Mouse (Mus musculus) stomach, embryonic 15.5 days (tissue): ENCODE measurements at regions not wholly inside any gene's neighbourhood (a gene's known extent, or its start where the extent isn't known, plus 50 kb on each side); places are given as distances from the start of the nearest gene placed in this dataset.

Experiments used
- ATAC-seq: fragments of 200-750 bp; cut with Nextera tagmentation; 2 replicates; pipeline ENCODE4 v1.8.0; 2017; ENCODE audit warnings: low read depth, moderate number of reproducible peaks, moderate TSS enrichment; ENCODE audit not compliant: insufficient read depth, low FRiP score
- H3K27ac ChIP-seq: fragments of 300-500 bp; sonication (generic); 2 replicates; pipeline ENCODE4 v1.5.1; 2015; ENCODE audit warnings: mild to moderate bottlenecking, inconsistent platforms
- H3K27me3 ChIP-seq: fragments of 300-500 bp; sonication (generic); replicated peaks from 2 replicates; pipeline ENCODE4 v1.6.1; 2015; ENCODE audit warnings: inconsistent platforms
- H3K36me3 ChIP-seq: fragments of 300-500 bp; sonication (generic); 2 replicates; pipeline ENCODE4 v1.6.1; 2015; ENCODE audit warnings: inconsistent platforms
- H3K4me1 ChIP-seq: fragments of 300-500 bp; sonication (generic); 2 replicates; pipeline ENCODE4 v1.6.1; 2015; ENCODE audit warnings: inconsistent platforms
- H3K4me2 ChIP-seq: fragments of 300-500 bp; sonication (generic); 2 replicates; pipeline ENCODE4 v1.6.1; 2015; ENCODE audit warnings: mild to moderate bottlenecking, inconsistent platforms
- H3K4me3 ChIP-seq: fragments of 300-500 bp; sonication (generic); replicated peaks from 2 replicates; pipeline ENCODE4 v1.5.1; 2015; ENCODE audit warnings: inconsistent platforms
- H3K9ac ChIP-seq: fragments of 300-500 bp; sonication (generic); 2 replicates; pipeline ENCODE4 v1.6.1; 2015; ENCODE audit warnings: inconsistent platforms
- H3K9me3 ChIP-seq: fragments of 300-500 bp; sonication (generic); 2 replicates; pipeline ENCODE4 v1.6.1; 2016; ENCODE audit warnings: inconsistent platforms
- WGBS: fragments of 180-500 bp; shearing (Covaris S2); methylation state at CpG from one replicate; pipeline ENCODE4 v1.1.7; 2015; 5-methylcytosine and 5-hydroxymethylcytosine counted together

DNA sequence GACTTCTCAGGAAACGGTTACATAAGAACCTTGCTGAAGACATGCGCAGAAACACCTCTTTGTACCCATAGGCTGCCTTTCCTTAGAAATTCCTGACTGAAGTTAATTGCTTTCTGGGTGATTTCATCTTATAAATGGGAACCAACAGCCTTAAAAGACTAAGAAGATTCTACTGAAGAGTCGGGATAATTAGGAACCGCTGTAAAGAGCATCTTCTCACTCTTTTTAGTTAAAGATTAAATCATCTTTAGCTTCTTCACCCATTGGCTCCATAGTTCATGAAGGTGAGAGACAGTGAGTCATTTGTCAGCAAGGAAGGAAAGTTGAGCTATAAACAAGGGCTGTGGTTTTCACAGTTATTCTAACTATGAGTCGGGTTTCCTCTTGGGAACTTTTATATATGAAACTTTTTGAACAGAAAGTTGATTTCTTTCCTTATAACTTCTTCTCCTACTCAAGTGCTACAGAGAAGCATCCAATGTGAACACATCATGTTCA is 93.1 kb downstream of the Car2 start:
- Histone ChIP-seq H3K4me2 (no peak overlapping the region), H3K9me3 (no peaks in the 10 kb centered on the region), H3K4me3 (no peak overlapping the region), H3K9ac (no peak overlapping the region), H3K27me3 (no peaks in the 10 kb centered on the region), H3K4me1 (no peaks in the 10 kb centered on the region), H3K36me3 (no peaks in the 10 kb centered on the region), H3K27ac (no peak overlapping the region)
- ATAC-seq, result no peak
- WGBS, result 69% methylated on average over 5 of the region's 5 CpGs

DNA sequence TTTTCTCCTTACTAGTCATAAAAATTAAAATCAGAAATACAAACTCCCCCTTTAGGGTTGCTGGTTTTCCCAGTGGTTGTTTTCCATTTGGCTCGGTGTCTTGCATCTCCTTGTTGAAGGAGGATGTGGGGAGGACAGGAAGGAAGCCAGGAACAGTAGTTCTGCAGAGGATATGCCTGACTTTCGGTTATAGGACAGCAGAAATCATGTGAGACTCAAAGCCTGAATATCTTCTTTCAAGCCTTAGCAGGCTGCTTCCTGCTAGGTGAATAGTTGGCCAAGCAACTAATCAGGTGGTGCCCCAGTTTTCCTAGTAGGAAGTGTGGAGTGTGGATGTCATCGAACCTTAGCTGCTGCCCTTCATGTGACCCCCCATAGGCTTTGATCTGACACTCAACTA is 103.6 kb downstream of the Car2 start:
- Histone ChIP-seq H3K9ac (no peak overlapping the region), H3K4me1 (no peaks in the 10 kb centered on the region), H3K4me2 (no peak overlapping the region), H3K36me3 (no peaks in the 10 kb centered on the region), H3K4me3 (no peak overlapping the region), H3K27ac (no peak overlapping the region), H3K9me3 (no peaks in the 10 kb centered on the region), H3K27me3 (no peaks in the 10 kb centered on the region)
- 69% methylated on average over 3 of the region's 3 CpGs for WGBS
- ATAC-seq, result no peak

GRCm38 (mm10) chr3:14993936-14994335 is 107.9 kb downstream of the Car2 start:
- Histone ChIP-seq H3K9me3 (no peaks in the 10 kb centered on the region), H3K4me1 (no peaks in the 10 kb centered on the region), H3K27ac (no peak overlapping the region), H3K27me3 (no peaks in the 10 kb centered on the region), H3K36me3 (no peaks in the 10 kb centered on the region), H3K4me3 (no peak overlapping the region), H3K9ac (no peak overlapping the region), H3K4me2 (no peak overlapping the region)
- 81% methylated on average over 2 of the region's 2 CpGs for WGBS
- ATAC-seq, result no peak

- Histone ChIP-seq H3K27ac (no peak overlapping the region), H3K4me2 (no peak overlapping the region), H3K4me3 (no peak overlapping the region), H3K4me1 (no peaks in the 10 kb centered on the region), H3K27me3 (no peaks in the 10 kb centered on the region), H3K36me3 (no peaks in the 10 kb centered on the region), H3K9ac (no peak overlapping the region), H3K9me3 (no peaks in the 10 kb centered on the region)
- peak; percentile 35; the same call in 1 of the 2 replicates for ATAC-seq
- 53% methylated on average over 3 of the region's 3 CpGs for WGBS
These were observed 111.2 kb downstream of the Car2 start for GRCm38 (mm10) chr3:14997241-14997640.

DNA sequence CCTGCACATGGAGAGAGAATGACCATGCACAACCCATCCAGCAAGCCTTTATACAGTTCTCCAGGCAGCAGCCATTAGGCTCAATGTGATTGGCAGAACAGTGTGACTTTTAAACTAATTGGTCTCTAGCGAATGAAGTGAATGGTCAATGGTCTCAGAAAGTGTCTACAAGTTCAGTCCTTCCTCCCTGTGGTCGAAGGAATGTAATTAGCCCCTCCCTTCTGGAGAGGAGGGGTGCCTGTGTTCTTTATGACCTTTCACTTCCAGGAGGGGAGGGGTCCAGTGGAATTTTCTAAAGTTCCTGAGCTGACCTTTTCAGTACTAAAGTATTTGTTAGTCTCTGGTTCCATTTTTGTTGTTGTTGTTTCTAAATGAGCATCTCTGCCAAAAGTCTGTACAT is 112.4 kb downstream of the Car2 start:
- Histone ChIP-seq H3K4me1 (no peaks in the 10 kb centered on the region), H3K36me3 (no peaks in the 10 kb centered on the region), H3K27me3 (no peaks in the 10 kb centered on the region), H3K4me3 (no peak overlapping the region), H3K9ac (no peak overlapping the region), H3K27ac (no peak overlapping the region), H3K9me3 (no peaks in the 10 kb centered on the region), H3K4me2 (no peak overlapping the region)
- WGBS, result 61% methylated on average over 2 of the region's 2 CpGs
- no peak for ATAC-seq

DNA sequence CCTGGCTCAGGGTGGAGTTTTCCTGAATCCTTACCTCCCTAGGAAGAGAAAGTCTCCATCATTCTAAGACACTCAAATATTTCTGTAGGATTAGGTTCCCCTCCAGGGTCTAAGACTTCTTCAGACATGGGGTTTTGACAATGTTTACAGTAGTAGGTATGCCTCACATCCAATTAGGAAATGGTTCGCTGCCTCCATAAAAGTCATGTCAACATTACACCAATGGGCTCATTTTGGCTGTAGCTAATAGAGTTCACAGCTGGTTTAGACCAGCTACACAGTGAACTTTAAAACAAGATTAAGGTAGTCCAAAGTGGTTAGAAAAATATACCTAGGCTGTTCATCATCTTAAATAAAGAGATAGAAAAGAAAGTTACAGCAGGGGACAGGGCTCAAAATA is 113.3 kb downstream of the Car2 start:
- no peaks in the 10 kb centered on the region for H3K27me3 ChIP-seq
- H3K4me2 ChIP-seq, result no peak overlapping the region
- no peak overlapping the region for H3K9ac ChIP-seq
- no peaks in the 10 kb centered on the region for H3K4me1 ChIP-seq
- no peak overlapping the region for H3K4me3 ChIP-seq
- WGBS, result 69% methylated on average over 1 of the region's 1 CpGs
- ATAC-seq, result no peak
- H3K27ac ChIP-seq, result no peak overlapping the region
- no peaks in the 10 kb centered on the region for H3K36me3 ChIP-seq
- H3K9me3 ChIP-seq, result no peaks in the 10 kb centered on the region

DNA sequence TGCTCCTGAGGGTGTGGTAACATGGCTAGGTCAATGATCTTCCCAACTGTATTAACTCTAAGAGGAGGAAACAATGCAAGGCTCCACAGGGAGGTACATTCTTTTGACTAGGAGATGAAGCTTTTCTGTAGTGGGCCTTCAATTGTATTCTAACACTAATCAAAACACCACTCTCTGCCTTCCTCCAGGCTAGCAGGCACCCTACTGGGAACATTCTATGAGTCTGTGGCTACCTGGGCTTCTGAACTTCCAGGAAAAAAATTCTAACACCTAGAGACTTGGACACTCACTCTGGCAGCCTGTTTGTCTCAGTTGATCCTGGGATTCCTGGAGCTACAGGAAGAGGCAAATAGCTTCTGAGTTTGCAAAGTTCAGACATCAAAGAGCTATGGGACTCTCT is 113.8 kb downstream of the Car2 start:
- Histone ChIP-seq H3K36me3 (no peaks in the 10 kb centered on the region), H3K9me3 (no peaks in the 10 kb centered on the region), H3K4me2 (no peak overlapping the region), H3K4me1 (no peaks in the 10 kb centered on the region), H3K27me3 (no peaks in the 10 kb centered on the region), H3K4me3 (no peak overlapping the region), H3K27ac (no peak overlapping the region), H3K9ac (no peak overlapping the region)
- no peak for ATAC-seq

- no peaks in the 10 kb centered on the region for H3K36me3 ChIP-seq
- no peak overlapping the region for H3K4me2 ChIP-seq
- H3K4me1 ChIP-seq, result no peaks in the 10 kb centered on the region
- no peaks in the 10 kb centered on the region for H3K27me3 ChIP-seq
- H3K9ac ChIP-seq, result no peak overlapping the region
- no peaks in the 10 kb centered on the region for H3K9me3 ChIP-seq
- H3K4me3 ChIP-seq, result no peak overlapping the region
- no peak overlapping the region for H3K27ac ChIP-seq
- ATAC-seq, result no peak
- WGBS, result 25% methylated on average over 3 of the region's 3 CpGs
These were observed 114.6 kb downstream of the Car2 start for GRCm38 (mm10) chr3:15000657-15001056.

DNA sequence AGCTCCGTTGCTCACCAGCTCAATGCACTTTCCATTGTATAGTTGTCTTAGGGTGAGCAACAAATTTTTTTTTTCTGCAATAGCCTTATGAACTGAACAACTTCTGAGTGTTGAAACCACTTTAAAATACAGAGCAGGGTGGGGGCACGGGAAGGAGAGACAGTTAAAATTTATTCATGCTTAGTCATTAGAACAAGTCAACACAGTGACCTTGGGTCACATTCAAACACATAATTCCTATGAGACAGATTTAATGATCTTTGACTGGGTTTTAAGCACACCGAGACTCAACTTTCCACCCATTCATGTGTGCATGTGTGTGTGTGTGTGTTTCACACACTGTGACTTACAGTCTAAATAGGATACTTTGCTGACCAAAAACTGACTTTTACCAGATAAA is 121.7 kb downstream of the Car2 start:
- no peak overlapping the region for H3K4me3 ChIP-seq
- H3K27ac ChIP-seq, result no peak overlapping the region
- ATAC-seq, result no peak
- no peaks in the 10 kb centered on the region for H3K9me3 ChIP-seq
- H3K27me3 ChIP-seq, result no peaks in the 10 kb centered on the region
- H3K4me1 ChIP-seq, result no peaks in the 10 kb centered on the region
- H3K36me3 ChIP-seq, result no peaks in the 10 kb centered on the region
- H3K4me2 ChIP-seq, result no peak overlapping the region
- no peak overlapping the region for H3K9ac ChIP-seq
- WGBS, result 59% methylated on average over 3 of the region's 3 CpGs

DNA sequence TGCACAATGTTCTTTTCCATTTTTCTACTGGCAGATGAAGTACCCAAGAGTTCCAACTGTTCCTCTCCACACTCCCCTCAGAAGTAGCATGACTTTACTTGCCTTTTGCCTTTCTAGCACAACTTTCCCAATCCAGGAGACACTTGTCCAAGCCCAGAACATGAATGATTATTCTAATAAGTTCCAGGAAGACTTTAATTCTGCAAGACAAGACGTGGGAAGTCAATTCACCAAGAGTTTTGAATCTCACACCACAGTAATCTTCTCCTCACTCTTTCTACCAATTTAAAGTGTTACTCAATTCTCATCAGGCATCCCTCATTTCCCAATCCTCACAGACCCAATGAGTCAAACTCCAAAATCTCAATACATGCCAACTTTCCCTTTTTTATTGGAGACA is 122.4 kb downstream of the Car2 start:
- 69% methylated on average over 1 of the region's 1 CpGs for WGBS
- H3K27me3 ChIP-seq, result no peaks in the 10 kb centered on the region
- H3K4me1 ChIP-seq, result no peaks in the 10 kb centered on the region
- H3K36me3 ChIP-seq, result no peaks in the 10 kb centered on the region
- ATAC-seq, result no peak
- H3K4me3 ChIP-seq, result no peak overlapping the region
- no peak overlapping the region for H3K27ac ChIP-seq
- no peaks in the 10 kb centered on the region for H3K9me3 ChIP-seq
- no peak overlapping the region for H3K4me2 ChIP-seq
- no peak overlapping the region for H3K9ac ChIP-seq

- Histone ChIP-seq H3K27me3 (no peaks in the 10 kb centered on the region), H3K9me3 (no peaks in the 10 kb centered on the region), H3K4me3 (no peak overlapping the region), H3K4me2 (no peak overlapping the region), H3K4me1 (no peaks in the 10 kb centered on the region), H3K36me3 (no peaks in the 10 kb centered on the region), H3K9ac (no peak overlapping the region), H3K27ac (no peak overlapping the region)
- 87% methylated on average over 2 of the region's 2 CpGs for WGBS
- ATAC-seq, result no peak
These were observed 123.7 kb downstream of the Car2 start for GRCm38 (mm10) chr3:15009747-15010146.

- no peak for ATAC-seq
- Histone ChIP-seq H3K4me2 (no peak overlapping the region), H3K36me3 (no peaks in the 10 kb centered on the region), H3K9ac (no peak overlapping the region), H3K27me3 (no peaks in the 10 kb centered on the region), H3K9me3 (no peaks in the 10 kb centered on the region), H3K4me1 (no peaks in the 10 kb centered on the region), H3K4me3 (no peak overlapping the region), H3K27ac (no peak overlapping the region)
- WGBS, result 56% methylated on average over 1 of the region's 1 CpGs
These were observed 130.5 kb downstream of the Car2 start for GRCm38 (mm10) chr3:15016621-15017020.

DNA sequence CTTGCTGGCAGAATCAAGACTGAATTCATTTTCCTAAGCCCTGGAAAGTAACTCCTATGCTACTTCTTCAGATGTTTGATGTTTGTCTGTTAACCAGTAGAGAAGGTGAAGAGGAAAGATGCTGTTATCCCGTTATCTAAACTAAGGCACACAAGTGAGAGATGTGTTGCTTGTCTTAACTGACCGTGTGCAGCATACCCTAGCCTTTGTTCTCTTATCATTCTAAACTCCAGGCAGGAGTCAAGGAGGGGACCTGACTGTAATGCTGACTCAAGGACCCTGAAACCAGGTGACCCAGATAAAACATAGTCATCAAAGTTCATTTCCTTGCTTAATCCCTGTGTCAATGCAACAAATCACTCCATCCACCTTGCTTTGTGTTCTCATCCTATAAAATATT is 136.7 kb downstream of the Car2 start:
- Histone ChIP-seq H3K9ac (no peak overlapping the region), H3K36me3 (no peaks in the 10 kb centered on the region), H3K4me3 (no peak overlapping the region), H3K4me2 (no peak overlapping the region), H3K4me1 (no peaks in the 10 kb centered on the region), H3K27me3 (no peaks in the 10 kb centered on the region), H3K27ac (no peak overlapping the region), H3K9me3 (no peaks in the 10 kb centered on the region)
- no peak for ATAC-seq
- WGBS, result 51% methylated on average over 2 of the region's 2 CpGs
